Mouse (Mus musculus) bone marrow, adult 2 months (tissue): ENCODE data around the gene Luzp1.

Experiments
- CTCF ChIP-seq: fragments of 200-500 bp; IDR thresholded peaks from 2 replicates; pipeline ENCODE4 v1.5.1; 2011; ENCODE audit warnings: low read length, control low read depth; ENCODE audit not compliant: control insufficient read depth, insufficient read depth
- POLR2A ChIP-seq: fragments of 200-500 bp; IDR thresholded peaks from 2 replicates; pipeline ENCODE4 v1.6.1; 2011; ENCODE audit warnings: low read depth, mild to moderate bottlenecking, control low read depth, low read length, borderline replicate concordance; ENCODE audit not compliant: control insufficient read depth

GRCm38 (mm10) chr4:136559690-136560089 lies 90.1 kb downstream of the Luzp1 start:
- TF ChIP-seq CTCF (no peak), POLR2A (no peak)
